Mouse (Mus musculus): ENCODE data around the gene Lingo1.
A peak's percentile ranks its signal among the peaks of the same experiment; 100 is the strongest.

The Lingo1 gene

GRCm38 (mm10) chr9:56797876-56798275 is 1.6 kb upstream of the Lingo1 start:
- H3K27me3 ChIP-seq (ENCODE audit: insufficient read depth, low read length): peaks cover 97% of the 10 kb centered on the region
- H3K4me1 ChIP-seq (replicated peaks; ENCODE audit: low read depth, low read length): peaks cover 28% of the 10 kb centered on the region
- H3K9me3 ChIP-seq (ENCODE audit: low read length): no peaks in the 10 kb centered on the region
- TF ChIP-seq CTCF (conservative IDR thresholded peaks at IDR 0.05; ENCODE audit: low read length) (peak; percentile 38), NANOG (IDR thresholded peaks at IDR 0.05; ENCODE audit: borderline replicate concordance, low read length) (no peak)
- H3K4me3 ChIP-seq (replicated peaks; ENCODE audit: low read length): no peak overlapping the region
- no peaks in the 10 kb centered on the region for H3K36me3 ChIP-seq (ENCODE audit: insufficient read depth, low read length)

GRCm38 (mm10) chr9:56796656-56797131 is 426 bp upstream of the Lingo1 start:
- H3K36me3 ChIP-seq (ENCODE audit: insufficient read depth, low read length): no peaks in the 10 kb centered on the region
- TF ChIP-seq CTCF (conservative IDR thresholded peaks at IDR 0.05; ENCODE audit: low read length) (no peak), NANOG (IDR thresholded peaks at IDR 0.05; ENCODE audit: borderline replicate concordance, low read length) (no peak)
- peaks cover 98% of the 10 kb centered on the region for H3K27me3 ChIP-seq (ENCODE audit: insufficient read depth, low read length)
- peak overlapping the region; percentile 78 for H3K4me3 ChIP-seq (replicated peaks; ENCODE audit: low read length)
- H3K4me1 ChIP-seq (replicated peaks; ENCODE audit: low read depth, low read length): peaks cover 28% of the 10 kb centered on the region
- no peaks in the 10 kb centered on the region for H3K9me3 ChIP-seq (ENCODE audit: low read length)

- no peak overlapping the region for H3K4me3 ChIP-seq (replicated peaks; ENCODE audit: low read length)
- H3K4me1 ChIP-seq (replicated peaks; ENCODE audit: low read depth, low read length): peaks cover 13% of the 10 kb centered on the region
- H3K27me3 ChIP-seq (ENCODE audit: insufficient read depth, low read length): peaks cover 61% of the 10 kb centered on the region
- H3K9me3 ChIP-seq (ENCODE audit: low read length): no peaks in the 10 kb centered on the region
- no peaks in the 10 kb centered on the region for H3K36me3 ChIP-seq (ENCODE audit: insufficient read depth, low read length)
- TF ChIP-seq CTCF (conservative IDR thresholded peaks at IDR 0.05; ENCODE audit: low read length) (no peak), POU5F1 (IDR thresholded peaks at IDR 0.05; ENCODE audit: borderline replicate concordance, low read length) (no peak), NANOG (IDR thresholded peaks at IDR 0.05; ENCODE audit: borderline replicate concordance, low read length) (no peak)
These were observed 4.5 kb downstream of the Lingo1 start for GRCm38 (mm10) chr9:56791696-56792261.

GRCm38 (mm10) chr9:56784576-56784975 is 11.7 kb downstream of the Lingo1 start:
- Histone ChIP-seq H3K27me3 (ENCODE audit: insufficient read depth, low read length) (peaks cover 17% of the 10 kb centered on the region), H3K4me1 (replicated peaks; ENCODE audit: low read depth, low read length) (peaks cover 3% of the 10 kb centered on the region; the same call in 1 of the 2 replicates), H3K36me3 (ENCODE audit: insufficient read depth, low read length) (no peaks in the 10 kb centered on the region), H3K9me3 (ENCODE audit: low read length) (no peaks in the 10 kb centered on the region), H3K4me3 (replicated peaks; ENCODE audit: low read length) (no peak overlapping the region)
- TF ChIP-seq NANOG (IDR thresholded peaks at IDR 0.05; ENCODE audit: borderline replicate concordance, low read length) (no peak), POU5F1 (IDR thresholded peaks at IDR 0.05; ENCODE audit: borderline replicate concordance, low read length) (no peak), CTCF (conservative IDR thresholded peaks at IDR 0.05; ENCODE audit: low read length) (no peak)

- H3K4me1 ChIP-seq (replicated peaks; ENCODE audit: low read depth, low read length): peaks cover 12% of the 10 kb centered on the region
- H3K27me3 ChIP-seq (ENCODE audit: insufficient read depth, low read length): peaks cover 33% of the 10 kb centered on the region
- no peak overlapping the region for H3K4me3 ChIP-seq (replicated peaks; ENCODE audit: low read length)
- H3K9me3 ChIP-seq (ENCODE audit: low read length): no peaks in the 10 kb centered on the region
- H3K36me3 ChIP-seq (ENCODE audit: insufficient read depth, low read length): no peaks in the 10 kb centered on the region
- TF ChIP-seq CTCF (conservative IDR thresholded peaks at IDR 0.05; ENCODE audit: low read length): no peak
- no peak for TF ChIP-seq NANOG (IDR thresholded peaks at IDR 0.05; ENCODE audit: borderline replicate concordance, low read length)
- TF ChIP-seq POU5F1 (IDR thresholded peaks at IDR 0.05; ENCODE audit: borderline replicate concordance, low read length): no peak
These were observed 19.1 kb downstream of the Lingo1 start for GRCm38 (mm10) chr9:56776881-56777801.

GRCm38 (mm10) chr9:56775161-56775934 is 20.9 kb downstream of the Lingo1 start:
- H3K27me3 ChIP-seq (ENCODE audit: insufficient read depth, low read length): peaks cover 33% of the 10 kb centered on the region
- H3K4me1 ChIP-seq (replicated peaks; ENCODE audit: low read depth, low read length): peaks cover 9% of the 10 kb centered on the region
- no peaks in the 10 kb centered on the region for H3K9me3 ChIP-seq (ENCODE audit: low read length)
- no peak overlapping the region for H3K4me3 ChIP-seq (replicated peaks; ENCODE audit: low read length)
- H3K36me3 ChIP-seq (ENCODE audit: insufficient read depth, low read length): no peaks in the 10 kb centered on the region
- TF ChIP-seq NANOG (IDR thresholded peaks at IDR 0.05; ENCODE audit: borderline replicate concordance, low read length) (no peak), POU5F1 (IDR thresholded peaks at IDR 0.05; ENCODE audit: borderline replicate concordance, low read length) (no peak), CTCF (conservative IDR thresholded peaks at IDR 0.05; ENCODE audit: low read length) (no peak)

GRCm38 (mm10) chr9:56774231-56774630 is 22.0 kb downstream of the Lingo1 start:
- H3K36me3 ChIP-seq (ENCODE audit: insufficient read depth, low read length): no peaks in the 10 kb centered on the region
- H3K27me3 ChIP-seq (ENCODE audit: insufficient read depth, low read length): peaks cover 35% of the 10 kb centered on the region
- TF ChIP-seq CTCF (conservative IDR thresholded peaks at IDR 0.05; ENCODE audit: low read length) (peak; percentile 99), NANOG (IDR thresholded peaks at IDR 0.05; ENCODE audit: borderline replicate concordance, low read length) (no peak)
- peaks cover 9% of the 10 kb centered on the region for H3K4me1 ChIP-seq (replicated peaks; ENCODE audit: low read depth, low read length)
- H3K4me3 ChIP-seq (replicated peaks; ENCODE audit: low read length): no peak overlapping the region
- no peaks in the 10 kb centered on the region for H3K9me3 ChIP-seq (ENCODE audit: low read length)

GRCm38 (mm10) chr9:56773666-56774065 is 22.6 kb downstream of the Lingo1 start:
- Histone ChIP-seq H3K4me3 (replicated peaks; ENCODE audit: low read length) (no peak overlapping the region), H3K4me1 (replicated peaks; ENCODE audit: low read depth, low read length) (peaks cover 9% of the 10 kb centered on the region), H3K36me3 (ENCODE audit: insufficient read depth, low read length) (no peaks in the 10 kb centered on the region), H3K9me3 (ENCODE audit: low read length) (no peaks in the 10 kb centered on the region), H3K27me3 (ENCODE audit: insufficient read depth, low read length) (peaks cover 36% of the 10 kb centered on the region)
- no peak for TF ChIP-seq POU5F1 (IDR thresholded peaks at IDR 0.05; ENCODE audit: borderline replicate concordance, low read length)
- no peak for TF ChIP-seq CTCF (conservative IDR thresholded peaks at IDR 0.05; ENCODE audit: low read length)
- TF ChIP-seq NANOG (IDR thresholded peaks at IDR 0.05; ENCODE audit: borderline replicate concordance, low read length): no peak

Data from E14TG2a.4 (cell line).